Mouse (Mus musculus) liver, embryonic 18 days (tissue): ENCODE measurements around the gene A330070K13Rik. TPM values are rescaled to one million over a fixed set of nuclear protein-coding genes. Genes with fewer than 3 reads are reported as not detected.

Source experiments
- polyA plus RNA-seq: library from polyadenylated mRNA; depleted of rRNA; stranded (reverse); fragments of >200 nt; gene quantifications from 2 replicates; pipeline ENCODE4 v1.2.3, GENCODE M21; 2012; rRNA removed

A330070K13Rik gene
- polyA plus RNA-seq: not detected in 2 replicates

GRCm38 (mm10) chr5:130384222-130384912, at the start of gene A330070K13Rik:
Gene A330070K13Rik (minus strand): TSS chr5:130384631.

GRCm38 (mm10) chr5:130369237-130369636, 15.2 kb downstream of the A330070K13Rik start, which contains the start of gene Caln1:
Gene Caln1 (plus strand): TSS chr5:130369455.

Other genes with a start within 250 kb of the A330070K13Rik start
- 3.0 and 3.6 TPM in 2 replicates for gene Kctd7, start 239.8 kb downstream of the A330070K13Rik start, polyA plus RNA-seq
- gene Rabgef1, start 212.8 kb downstream of the A330070K13Rik start, polyA plus RNA-seq: 11.8 and 13.4 TPM in 2 replicates
- 14.3 and 16.6 TPM in 2 replicates for gene Tmem248, start 167.6 kb downstream of the A330070K13Rik start, polyA plus RNA-seq
- 33.5 and 35.2 TPM in 2 replicates for gene Sbds, start 129.1 kb downstream of the A330070K13Rik start, polyA plus RNA-seq
- gene Tyw1, start 129.0 kb downstream of the A330070K13Rik start, polyA plus RNA-seq: 5.5 and 6.3 TPM in 2 replicates
- gene Caln1, start 15.2 kb downstream of the A330070K13Rik start, polyA plus RNA-seq: 0.34 and 0.43 TPM in 2 replicates